Mouse (Mus musculus) brain, embryonic 14.5 days (tissue): ENCODE measurements at regions not wholly inside any gene's neighbourhood (a gene's known extent, or its start where the extent isn't known, plus 50 kb on each side); places are given as distances from the start of the nearest gene placed in this dataset.

Source experiments
- CTCF ChIP-seq: fragments of 200-500 bp; IDR thresholded peaks from 2 replicates; pipeline ENCODE4 v1.5.1; 2012; ENCODE audit warnings: inconsistent platforms, mild to moderate bottlenecking, moderate library complexity, borderline replicate concordance; ENCODE audit not compliant: insufficient read depth, insufficient read length; ENCODE audit errors: extremely low read depth
- POLR2A ChIP-seq: fragments of 200-500 bp; IDR thresholded peaks from 2 replicates; pipeline ENCODE4 v1.6.1; 2012; ENCODE audit warnings: mild to moderate bottlenecking, inconsistent platforms, borderline replicate concordance; ENCODE audit not compliant: poor library complexity, insufficient read depth, insufficient read length, severe bottlenecking; ENCODE audit errors: extremely low read depth

DNA sequence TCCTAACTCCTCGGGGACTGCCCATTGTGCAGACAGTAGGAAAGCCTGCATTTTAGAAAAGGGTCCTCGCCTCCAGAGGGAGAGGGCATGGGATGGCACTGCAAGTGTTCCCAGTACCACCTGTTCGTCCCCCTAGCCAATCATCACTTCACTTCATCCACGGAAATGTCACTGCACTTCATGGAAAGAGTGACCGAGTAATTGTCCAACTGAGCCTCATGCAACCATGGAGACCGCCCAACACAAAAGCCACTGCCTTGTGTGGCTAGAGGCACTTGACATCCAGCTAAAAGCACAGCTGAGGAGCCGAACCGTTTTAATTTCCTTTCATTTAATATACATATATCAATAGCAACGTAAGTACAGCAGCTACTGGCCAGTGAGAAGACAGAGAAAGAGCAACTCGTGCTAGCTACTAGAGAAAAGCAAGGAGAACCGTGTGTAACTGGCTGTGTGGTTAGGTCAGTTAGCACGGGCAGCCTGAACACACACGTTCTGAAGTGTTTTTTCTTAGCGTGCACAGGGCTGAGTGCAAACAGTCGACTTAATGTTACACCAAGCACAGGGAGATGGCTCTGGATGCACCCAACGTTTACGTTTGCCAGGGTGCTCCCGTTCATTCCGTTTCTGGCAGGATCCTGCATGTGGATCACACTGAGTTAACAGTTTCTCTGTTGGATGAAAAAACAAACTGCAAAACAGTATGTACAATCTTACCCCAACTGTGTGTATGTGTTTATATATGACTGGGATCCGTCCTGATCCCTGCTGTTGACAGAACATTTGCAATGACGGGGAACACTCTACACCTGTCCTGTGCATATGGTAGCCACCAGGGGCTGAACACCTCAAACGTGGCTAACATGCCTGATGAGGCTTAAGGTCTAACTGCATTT lies 202.8 kb upstream of the Klf14 start:
- TF ChIP-seq CTCF (no peak), POLR2A (no peak)
